Mouse (Mus musculus): Measurements from ENCODE around the gene Myo1a. TPM values are rescaled to one million over a fixed set of nuclear protein-coding genes. Genes with fewer than 3 reads are reported as not detected.

Myo1a gene
- polyA plus RNA-seq, 1 experiment from 2014 or later = 0.28 TPM

- peaks cover 81% of the 10 kb centered on the region for H3K4me1 ChIP-seq
- peak overlapping the region; percentile 73 for H3K4me3 ChIP-seq
- H3K36me3 ChIP-seq = peaks cover 31% of the 10 kb centered on the region
- no peaks in the 10 kb centered on the region for H3K9me3 ChIP-seq
- peak overlapping the region; percentile 99 for H3K27ac ChIP-seq (replicated peaks)
- no peak for ATAC-seq (ENCODE audit: extremely low read depth, insufficient number of reproducible peaks, low FRiP score, low TSS enrichment)
- peak overlapping the region; percentile 90 for H3K9ac ChIP-seq
- 6% methylated on average over 14 of the region's 14 CpGs for WGBS
- H3K4me2 ChIP-seq = peak overlapping the region; percentile 78
- peaks cover 6% of the 10 kb centered on the region for H3K27me3 ChIP-seq (replicated peaks)
Observed at GRCm38 (mm10) chr10:127665366-127666181, 39.4 kb upstream of the Myo1a start.

- ATAC-seq (ENCODE audit: extremely low read depth, insufficient number of reproducible peaks, low FRiP score, low TSS enrichment) = peak; percentile 20; the same call in 1 of the 2 replicates
- peaks cover 70% of the 10 kb centered on the region for H3K4me1 ChIP-seq
- peak within 1 kb of the TSS; percentile 99 for H3K27ac ChIP-seq (replicated peaks)
- WGBS = under 1% methylated on average over 70 of the region's 73 CpGs
- peaks cover 22% of the 10 kb centered on the region for H3K36me3 ChIP-seq
- no peaks in the 10 kb centered on the region for H3K9me3 ChIP-seq
- peak within 1 kb of the TSS; percentile 73 for H3K4me3 ChIP-seq
- peak within 1 kb of the TSS; percentile 78 for H3K4me2 ChIP-seq
- peak within 1 kb of the TSS; percentile 90 for H3K9ac ChIP-seq
- H3K27me3 ChIP-seq (replicated peaks) = peaks cover 6% of the 10 kb centered on the region
Observed at GRCm38 (mm10) chr10:127666501-127667268, 38.3 kb upstream of the Myo1a start, which contains the start of gene Nemp1. TSS of gene Nemp1 (plus strand) at chr10:127666901.

- 1% methylated on average over 35 of the region's 35 CpGs for WGBS
- H3K9me3 ChIP-seq = no peaks in the 10 kb centered on the region
- peak overlapping the region; percentile 99 for H3K27ac ChIP-seq (replicated peaks)
- H3K27me3 ChIP-seq (replicated peaks) = peaks cover 6% of the 10 kb centered on the region
- peak overlapping the region; percentile 78 for H3K4me2 ChIP-seq
- H3K36me3 ChIP-seq = peaks cover 22% of the 10 kb centered on the region
- H3K4me1 ChIP-seq = peaks cover 62% of the 10 kb centered on the region
- peak overlapping the region; percentile 90 for H3K9ac ChIP-seq
- peak overlapping the region; percentile 73 for H3K4me3 ChIP-seq
- peak; percentile 66 for ATAC-seq (ENCODE audit: extremely low read depth, insufficient number of reproducible peaks, low FRiP score, low TSS enrichment)
Observed at GRCm38 (mm10) chr10:127667269-127668092, 37.5 kb upstream of the Myo1a start.

- peaks cover 6% of the 10 kb centered on the region for H3K27me3 ChIP-seq (replicated peaks)
- peaks cover 53% of the 10 kb centered on the region for H3K4me1 ChIP-seq
- ATAC-seq (ENCODE audit: extremely low read depth, insufficient number of reproducible peaks, low FRiP score, low TSS enrichment) = peak; percentile 27
- WGBS = 2% methylated on average over 40 of the region's 40 CpGs
- peaks cover 16% of the 10 kb centered on the region for H3K36me3 ChIP-seq
- H3K4me3 ChIP-seq = peak within 1 kb of the TSS; percentile 73
- H3K9ac ChIP-seq = peak within 1 kb of the TSS; percentile 90
- peak within 1 kb of the TSS; percentile 78 for H3K4me2 ChIP-seq
- no peaks in the 10 kb centered on the region for H3K9me3 ChIP-seq
- H3K27ac ChIP-seq (replicated peaks) = peak within 1 kb of the TSS; percentile 99
Observed at GRCm38 (mm10) chr10:127668093-127669050, 36.6 kb upstream of the Myo1a start, which contains the start of gene Nab2. TSS of gene Nab2 (minus strand) at chr10:127668568.

- peaks cover 6% of the 10 kb centered on the region for H3K27me3 ChIP-seq (replicated peaks)
- ATAC-seq (ENCODE audit: extremely low read depth, insufficient number of reproducible peaks, low FRiP score, low TSS enrichment) = no peak
- H3K4me1 ChIP-seq = peaks cover 45% of the 10 kb centered on the region
- peak overlapping the region; percentile 78 for H3K4me2 ChIP-seq
- 6% methylated on average over 7 of the region's 7 CpGs for WGBS
- peaks cover 8% of the 10 kb centered on the region for H3K36me3 ChIP-seq
- no peaks in the 10 kb centered on the region for H3K9me3 ChIP-seq
- peak overlapping the region; percentile 73 for H3K4me3 ChIP-seq
- H3K27ac ChIP-seq (replicated peaks) = peak overlapping the region; percentile 99
- H3K9ac ChIP-seq = peak overlapping the region; percentile 90
Observed at GRCm38 (mm10) chr10:127669170-127669569, 35.8 kb upstream of the Myo1a start.

GRCm38 (mm10) chr10:127670185-127670584 is 34.8 kb upstream of the Myo1a start:
- Histone ChIP-seq H3K4me3 (no peak overlapping the region), H3K4me1 (peaks cover 38% of the 10 kb centered on the region), H3K36me3 (no peaks in the 10 kb centered on the region), H3K4me2 (no peak overlapping the region), H3K27me3 (replicated peaks) (no peaks in the 10 kb centered on the region; the same call in 1 of the 2 replicates), H3K9ac (no peak overlapping the region), H3K9me3 (no peaks in the 10 kb centered on the region), H3K27ac (replicated peaks) (no peak overlapping the region)
- 67% methylated on average over 2 of the region's 2 CpGs for WGBS
- no peak for ATAC-seq (ENCODE audit: extremely low read depth, insufficient number of reproducible peaks, low FRiP score, low TSS enrichment)

GRCm38 (mm10) chr10:127671276-127671675 is 33.7 kb upstream of the Myo1a start:
- Histone ChIP-seq H3K36me3 (no peaks in the 10 kb centered on the region), H3K27ac (replicated peaks) (no peak overlapping the region), H3K9ac (no peak overlapping the region), H3K9me3 (no peaks in the 10 kb centered on the region), H3K4me3 (no peak overlapping the region), H3K4me1 (peaks cover 37% of the 10 kb centered on the region), H3K27me3 (replicated peaks) (no peaks in the 10 kb centered on the region), H3K4me2 (no peak overlapping the region)
- WGBS = 31% methylated on average over 2 of the region's 2 CpGs
- no peak for ATAC-seq (ENCODE audit: extremely low read depth, insufficient number of reproducible peaks, low FRiP score, low TSS enrichment)

- H3K4me3 ChIP-seq = no peak overlapping the region
- H3K4me1 ChIP-seq = peaks cover 27% of the 10 kb centered on the region
- no peaks in the 10 kb centered on the region for H3K9me3 ChIP-seq
- 82% methylated on average over 6 of the region's 6 CpGs for WGBS
- H3K27me3 ChIP-seq (replicated peaks) = no peaks in the 10 kb centered on the region
- no peak overlapping the region for H3K9ac ChIP-seq
- H3K27ac ChIP-seq (replicated peaks) = no peak overlapping the region
- ATAC-seq (ENCODE audit: extremely low read depth, insufficient number of reproducible peaks, low FRiP score, low TSS enrichment) = no peak
- no peak overlapping the region for H3K4me2 ChIP-seq
- no peaks in the 10 kb centered on the region for H3K36me3 ChIP-seq
Observed at GRCm38 (mm10) chr10:127674046-127674655, 30.8 kb upstream of the Myo1a start.

GRCm38 (mm10) chr10:127674794-127675522 is 30.0 kb upstream of the Myo1a start:
- Histone ChIP-seq H3K4me3 (no peak overlapping the region), H3K36me3 (no peaks in the 10 kb centered on the region), H3K4me2 (peak overlapping the region; percentile 28), H3K27me3 (replicated peaks) (no peaks in the 10 kb centered on the region), H3K4me1 (peaks cover 23% of the 10 kb centered on the region), H3K27ac (replicated peaks) (peak overlapping the region; percentile 74), H3K9me3 (no peaks in the 10 kb centered on the region), H3K9ac (no peak overlapping the region)
- 81% methylated on average over 8 of the region's 8 CpGs for WGBS
- ATAC-seq (ENCODE audit: extremely low read depth, insufficient number of reproducible peaks, low FRiP score, low TSS enrichment) = no peak
